Mouse (Mus musculus) liver, embryonic 16.5 days (tissue): ENCODE results near the gene Insl3. TPM values are rescaled to one million over a fixed set of nuclear protein-coding genes. Genes with fewer than 3 reads are reported as not detected.
"Not testable (repeated sequence)": the region's sequence is repeated elsewhere in the genome, so short reads cannot be mapped to it uniquely, and the experiment has no call there.

ENCODE experiments used
- ATAC-seq: fragments of 200-750 bp; cut with Nextera tagmentation; 2 replicates; pipeline ENCODE4 v1.8.0; 2017; ENCODE audit warnings: low read depth, mild to moderate bottlenecking, moderate number of reproducible peaks, moderate library complexity
- H3K27ac ChIP-seq: fragments of 300-500 bp; sonication (generic); 2 replicates; pipeline ENCODE4 v1.5.1; 2014; ENCODE audit warnings: mild to moderate bottlenecking, low read length
- H3K27me3 ChIP-seq: fragments of 300-500 bp; sonication (generic); 2 replicates; pipeline ENCODE4 v1.6.1; 2014; ENCODE audit warnings: low read depth, low read length, mixed read lengths; ENCODE audit not compliant: control insufficient read depth, insufficient read depth
- H3K36me3 ChIP-seq: fragments of 300-500 bp; sonication (generic); 2 replicates; pipeline ENCODE4 v1.6.1; 2014; ENCODE audit warnings: mild to moderate bottlenecking; ENCODE audit not compliant: control insufficient read depth, insufficient read depth
- H3K4me1 ChIP-seq: fragments of 300-500 bp; sonication (generic); 2 replicates; pipeline ENCODE4 v1.6.1; 2014; ENCODE audit warnings: low read depth, low read length, mixed read lengths; ENCODE audit not compliant: control insufficient read depth
- H3K4me2 ChIP-seq: fragments of 300-500 bp; sonication (generic); 2 replicates; pipeline ENCODE4 v1.6.1; 2014; ENCODE audit warnings: low read depth, low read length, mixed read lengths
- H3K4me3 ChIP-seq: fragments of 300-500 bp; sonication (generic); 2 replicates; pipeline ENCODE4 v1.5.1; 2014; ENCODE audit warnings: low read depth, mild to moderate bottlenecking, low read length
- H3K9ac ChIP-seq: fragments of 300-500 bp; sonication (generic); 2 replicates; pipeline ENCODE4 v1.6.1; 2014; ENCODE audit warnings: low read depth, low read length
- H3K9me3 ChIP-seq: fragments of 300-500 bp; sonication (generic); replicated peaks from 2 replicates; pipeline ENCODE4 v1.6.1; 2016; ENCODE audit warnings: low read length; ENCODE audit not compliant: control insufficient read depth
- WGBS: fragments of 180-500 bp; shearing (Covaris S2); extraction: QIAGEN DNeasy Blood & Tissue Kit; methylation state at CpG from one replicate; pipeline ENCODE4 v1.1.7; 2014; ENCODE audit not compliant: insufficient replicate concordance; 5-methylcytosine and 5-hydroxymethylcytosine counted together
- polyA plus RNA-seq: library from polyadenylated mRNA; unstranded; fragments of >200 nt; fragmentation: Nextera tagmentation; extraction: Ambion mirVana; gene quantifications from 2 replicates; pipeline ENCODE4 v1.2.1, GENCODE M21; 2015

Insl3 gene
- polyA plus RNA-seq, 1 experiment from 2014 or later: 2.2 TPM

- no peaks in the 10 kb centered on the region for H3K36me3 ChIP-seq
- no peak for ATAC-seq
These were observed 11.7 kb downstream of the Insl3 start for GRCm38 (mm10) chr8:71700493-71701269.

DNA sequence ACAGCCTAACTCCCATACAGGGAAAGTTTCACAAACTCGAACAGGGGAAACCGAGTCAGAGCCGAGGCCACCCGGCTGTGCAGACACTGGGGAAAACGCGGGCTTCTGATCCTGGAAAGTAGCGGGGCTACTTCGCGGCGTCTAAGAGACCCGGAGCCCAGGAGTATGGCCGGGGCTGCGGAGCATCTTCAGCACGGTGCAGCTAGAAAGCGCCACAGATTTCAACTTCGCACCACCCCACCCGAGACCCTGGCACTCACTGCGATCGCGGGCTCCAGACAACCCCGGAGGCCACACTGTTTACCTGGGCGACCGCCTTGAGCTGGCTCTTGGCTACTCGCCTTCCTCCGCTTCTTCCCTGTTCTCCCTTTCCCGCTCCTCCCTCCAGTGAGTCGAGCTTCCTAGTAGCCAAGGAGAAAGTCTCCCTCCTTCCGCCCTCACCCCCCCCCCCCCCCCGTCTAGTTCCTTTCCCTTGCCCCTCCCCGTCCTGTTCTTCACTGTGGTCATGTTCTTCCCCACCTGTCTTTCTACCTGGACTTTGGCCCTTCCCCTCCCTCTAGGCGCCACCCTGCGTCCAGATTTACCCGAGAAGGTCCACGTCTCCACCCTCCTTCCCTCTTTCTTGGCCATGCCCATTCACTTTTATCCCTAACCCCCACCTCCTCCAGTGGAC is 12.5 kb downstream of the Insl3 start, which contains the start of gene B3gnt3:
Gene B3gnt3 (minus strand): TSS at position 376 of the 673 bp plus-strand sequence.
- Histone ChIP-seq H3K4me2 (peak within 1 kb of the TSS; percentile 74), H3K4me3 (peak within 1 kb of the TSS; percentile 59), H3K27ac (peak within 1 kb of the TSS; percentile 86), H3K9ac (peak within 1 kb of the TSS; percentile 68), H3K27me3 (peaks cover 29% of the 10 kb centered on the region), H3K4me1 (peaks cover 29% of the 10 kb centered on the region), H3K9me3 (no peaks in the 10 kb centered on the region), H3K36me3 (no peaks in the 10 kb centered on the region)
- ATAC-seq: no peak
- WGBS: 11% methylated on average over 32 of the region's 34 CpGs

More at GRCm38 (mm10) chr8:71700493-71701269, 11.7 kb downstream of the Insl3 start:
- peak overlapping the region; percentile 37; the same call in 1 of the 2 replicates for H3K9ac ChIP-seq
- H3K4me2 ChIP-seq: peak overlapping the region; percentile 74
- H3K4me3 ChIP-seq: peak overlapping the region; percentile 59
- H3K27ac ChIP-seq: no peak overlapping the region
- 10% methylated on average over 29 of the region's 29 CpGs for WGBS
- no peaks in the 10 kb centered on the region for H3K9me3 ChIP-seq
- peaks cover 29% of the 10 kb centered on the region for H3K4me1 ChIP-seq
- peaks cover 31% of the 10 kb centered on the region for H3K27me3 ChIP-seq

GRCm38 (mm10) chr8:71702087-71702432 is 13.0 kb downstream of the Insl3 start:
- no peaks in the 10 kb centered on the region for H3K9me3 ChIP-seq
- 14% methylated on average over 4 of the region's 4 CpGs for WGBS
- peak overlapping the region; percentile 74 for H3K4me2 ChIP-seq
- H3K4me3 ChIP-seq: peak overlapping the region; percentile 59
- H3K27ac ChIP-seq: peak overlapping the region; percentile 86; the same call in 1 of the 2 replicates
- peaks cover 28% of the 10 kb centered on the region for H3K27me3 ChIP-seq
- H3K4me1 ChIP-seq: peaks cover 29% of the 10 kb centered on the region
- peak; percentile 20; the same call in 1 of the 2 replicates for ATAC-seq
- no peaks in the 10 kb centered on the region for H3K36me3 ChIP-seq
- H3K9ac ChIP-seq: peak overlapping the region; percentile 68

DNA sequence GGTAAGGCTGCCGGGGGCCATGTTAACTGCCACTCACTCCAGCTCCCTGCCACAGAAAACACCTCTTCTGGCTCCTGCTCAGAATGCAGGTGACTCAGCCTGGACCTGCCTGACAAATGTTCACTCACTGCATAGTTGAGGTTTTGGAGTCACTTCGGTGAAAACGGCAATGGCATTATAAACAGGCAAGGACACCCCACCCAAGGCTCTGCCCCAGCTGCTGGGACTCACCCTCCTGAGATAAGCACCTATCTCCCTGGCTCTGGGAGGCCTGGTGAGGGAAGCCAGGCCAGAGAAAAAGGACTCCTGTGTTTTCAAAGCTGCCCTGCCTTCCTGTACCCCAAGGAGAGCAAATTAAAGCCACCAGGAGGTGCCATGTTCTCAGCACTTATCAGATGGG is 13.9 kb downstream of the Insl3 start:
- H3K4me3 ChIP-seq: peak overlapping the region; percentile 59
- H3K27ac ChIP-seq: peak overlapping the region; percentile 86
- H3K27me3 ChIP-seq: peaks cover 28% of the 10 kb centered on the region
- peak; percentile 98 for ATAC-seq
- peak overlapping the region; percentile 68 for H3K9ac ChIP-seq
- peaks cover 29% of the 10 kb centered on the region for H3K4me1 ChIP-seq
- peak overlapping the region; percentile 74 for H3K4me2 ChIP-seq
- H3K9me3 ChIP-seq: no peaks in the 10 kb centered on the region
- no peaks in the 10 kb centered on the region for H3K36me3 ChIP-seq
- WGBS: 35% methylated on average over 3 of the region's 3 CpGs

- Histone ChIP-seq H3K27me3 (peaks cover 28% of the 10 kb centered on the region), H3K27ac (peak overlapping the region; percentile 86), H3K9ac (peak overlapping the region; percentile 40), H3K4me1 (peaks cover 29% of the 10 kb centered on the region), H3K4me2 (peak overlapping the region; percentile 74), H3K4me3 (peak overlapping the region; percentile 59)
- not testable (repeated sequence) for H3K36me3 ChIP-seq, H3K9me3 ChIP-seq
- ATAC-seq: peak; percentile 76
These were observed 14.4 kb downstream of the Insl3 start for GRCm38 (mm10) chr8:71703400-71703799.

GRCm38 (mm10) chr8:71707874-71708273 is 18.9 kb downstream of the Insl3 start:
- Histone ChIP-seq H3K27ac (no peak overlapping the region), H3K9ac (no peak overlapping the region), H3K4me2 (no peak overlapping the region), H3K36me3 (peaks cover 6% of the 10 kb centered on the region; the same call in 1 of the 2 replicates), H3K9me3 (no peaks in the 10 kb centered on the region), H3K27me3 (no peaks in the 10 kb centered on the region; the same call in 1 of the 2 replicates), H3K4me3 (no peak overlapping the region), H3K4me1 (peaks cover 8% of the 10 kb centered on the region)
- 38% methylated on average over 8 of the region's 8 CpGs for WGBS
- no peak for ATAC-seq

DNA sequence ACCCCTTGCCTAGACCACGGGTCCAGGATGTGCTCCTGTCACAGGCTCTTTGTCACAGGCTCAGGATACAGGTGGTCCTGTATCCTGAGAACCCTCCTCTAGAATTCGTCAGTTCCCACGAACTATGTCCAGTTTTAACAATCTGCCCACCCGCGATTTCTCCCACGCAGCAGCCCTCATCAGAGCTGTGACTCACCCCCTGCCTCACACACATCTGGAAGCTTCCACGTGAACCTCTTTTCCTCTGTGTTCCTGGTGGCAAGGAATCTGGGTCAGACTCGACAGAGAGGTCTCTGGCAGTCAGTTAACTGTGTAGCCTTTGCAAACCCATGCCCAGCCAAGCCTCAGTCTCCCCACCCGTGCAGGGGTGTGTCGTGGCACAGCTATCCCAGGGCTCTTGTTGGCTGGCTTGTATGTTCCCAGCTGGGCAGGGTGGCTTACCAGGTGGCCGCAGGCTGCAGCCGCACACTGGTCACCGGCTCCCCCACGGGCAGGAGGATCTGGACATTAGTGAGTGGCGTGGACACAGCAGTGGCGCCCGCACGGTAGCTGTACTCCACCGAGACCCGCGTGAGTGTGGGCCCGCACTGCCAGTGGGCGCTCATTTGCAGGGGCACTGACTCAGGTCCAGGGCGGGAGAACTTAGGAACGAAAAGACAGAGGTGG is 20.3 kb downstream of the Insl3 start:
- no peak overlapping the region for H3K9ac ChIP-seq
- H3K27ac ChIP-seq: no peak overlapping the region
- WGBS: 65% methylated on average over 25 of the region's 25 CpGs
- no peak overlapping the region for H3K4me3 ChIP-seq
- no peak; the same call in none of the 2 replicates for ATAC-seq
- no peaks in the 10 kb centered on the region; the same call in 1 of the 2 replicates for H3K27me3 ChIP-seq
- 0 out of 2 replicates have a peak overlapping the region, but pooled peaks have one; percentile 2 for H3K4me2 ChIP-seq
- H3K9me3 ChIP-seq: no peaks in the 10 kb centered on the region
- peaks cover 6% of the 10 kb centered on the region; the same call in 1 of the 2 replicates for H3K36me3 ChIP-seq
- peaks cover 4% of the 10 kb centered on the region; the same call in 1 of the 2 replicates for H3K4me1 ChIP-seq

GRCm38 (mm10) chr8:71709800-71710446 is 20.9 kb downstream of the Insl3 start:
- Histone ChIP-seq H3K4me3 (no peak overlapping the region), H3K4me1 (peaks cover 4% of the 10 kb centered on the region; the same call in 1 of the 2 replicates), H3K36me3 (peaks cover 6% of the 10 kb centered on the region; the same call in 1 of the 2 replicates), H3K9me3 (no peaks in the 10 kb centered on the region), H3K27ac (no peak overlapping the region), H3K9ac (no peak overlapping the region), H3K27me3 (no peaks in the 10 kb centered on the region), H3K4me2 (0 out of 2 replicates have a peak overlapping the region, but pooled peaks have one; percentile 2)
- ATAC-seq: peak; percentile 62
- 36% methylated on average over 25 of the region's 25 CpGs for WGBS
